25 mouse cellular contexts compared by ENCODE assay signal in genomic region chr5:9173295-9173694, GRCm38 (mm10).
"Had no signal": no experiment of that assay in that cellular context is flagged by ENCODE, and none has a peak within 500 bp of the region (broad histone marks: within the 10 kb centered on the region; RNA-seq: fewer than 3 reads in every experiment).

No protein-coding gene starts in this region.

- H3K27me3 ChIP-seq: heart, embryonic 12.5 days; hindbrain, embryonic 13.5 days; hindbrain, embryonic 15.5 days; kidney, embryonic 15.5 days; limb, embryonic 12.5 days; liver, embryonic 13.5 days; liver, embryonic 15.5 days had no signal

- H3K36me3 ChIP-seq: heart, embryonic 10.5 days; heart, embryonic 12.5 days; hindbrain, embryonic 13.5 days; hindbrain, embryonic 15.5 days; kidney, embryonic 15.5 days; limb, embryonic 10.5 days; limb, embryonic 12.5 days; liver, embryonic 13.5 days; liver, embryonic 15.5 days had no signal

- H3K4me1 ChIP-seq: heart, embryonic 10.5 days; heart, embryonic 12.5 days; hindbrain, embryonic 13.5 days; hindbrain, embryonic 15.5 days; kidney, embryonic 15.5 days; limb, embryonic 10.5 days; limb, embryonic 12.5 days; liver, embryonic 13.5 days; liver, embryonic 15.5 days had no signal

- ATAC-seq: hindbrain, postnatal 0 days; intestine, embryonic 16.5 days had no signal

- H3K4me3 ChIP-seq: heart, embryonic 10.5 days; heart, embryonic 12.5 days; hindbrain, embryonic 13.5 days; hindbrain, embryonic 15.5 days; kidney, embryonic 15.5 days; layer of hippocampus, adult 2 months; left cerebral cortex, adult 2 months; limb, embryonic 10.5 days; limb, embryonic 12.5 days; liver, embryonic 13.5 days; liver, embryonic 15.5 days had no signal

- H3K9me3 ChIP-seq: heart, embryonic 10.5 days; heart, embryonic 12.5 days; hindbrain, embryonic 13.5 days; hindbrain, embryonic 15.5 days; kidney, embryonic 15.5 days; limb, embryonic 10.5 days; limb, embryonic 12.5 days; liver, embryonic 13.5 days; liver, embryonic 15.5 days had no signal

- DNase-seq: gastrocnemius, postnatal 14 days; gastrocnemius, postnatal 36 days; heart, adult 18-20 months; heart, postnatal 10 days; heart, postnatal 36 days; kidney, adult 11 months; kidney, adult 2 months; kidney, adult 9 months; kidney, postnatal 25 days; kidney, postnatal 4 days; liver; liver, embryonic 13.5 days had no signal

- H3K27ac ChIP-seq: heart, embryonic 10.5 days; hindbrain, embryonic 13.5 days; hindbrain, embryonic 15.5 days; hindbrain, postnatal 0 days; kidney, embryonic 15.5 days; kidney, postnatal 0 days; layer of hippocampus, adult 2 months; left cerebral cortex, adult 2 months; limb, embryonic 10.5 days; limb, embryonic 12.5 days; liver, embryonic 13.5 days; liver, embryonic 15.5 days had no signal
